Mouse (Mus musculus) intestine, postnatal 0 days (tissue): ENCODE results near the gene Ncdn. TPM values are rescaled to one million over a fixed set of nuclear protein-coding genes. Genes with fewer than 3 reads are reported as not detected.

ENCODE experiments used
- ATAC-seq: fragments of 200-750 bp; cut with Nextera tagmentation; 2 replicates; pipeline ENCODE4 v1.8.0; 2017; ENCODE audit warnings: mild to moderate bottlenecking, moderate TSS enrichment, moderate library complexity
- H3K27ac ChIP-seq: fragments of 300-500 bp; sonication (generic); 2 replicates; pipeline ENCODE4 v1.5.1; 2014; ENCODE audit warnings: mild to moderate bottlenecking, low read depth, low read length, moderate library complexity
- H3K27me3 ChIP-seq: fragments of 300-500 bp; sonication (generic); replicated peaks from 2 replicates; pipeline ENCODE4 v1.6.1; 2014; ENCODE audit warnings: low read length, mixed read lengths; ENCODE audit not compliant: control insufficient read depth, insufficient read depth
- H3K36me3 ChIP-seq: fragments of 300-500 bp; sonication (generic); 2 replicates; pipeline ENCODE4 v1.6.1; 2014; ENCODE audit warnings: mild to moderate bottlenecking, moderate library complexity; ENCODE audit not compliant: control insufficient read depth, insufficient read depth
- H3K4me1 ChIP-seq: fragments of 300-500 bp; sonication (generic); replicated peaks from 2 replicates; pipeline ENCODE4 v1.6.1; 2014; ENCODE audit warnings: antibody characterized with exemption, low read length, mixed read lengths; ENCODE audit not compliant: control insufficient read depth, insufficient read depth
- H3K4me2 ChIP-seq: fragments of 300-500 bp; sonication (generic); replicated peaks from 2 replicates; pipeline ENCODE4 v1.6.1; 2014; ENCODE audit warnings: low read depth, mild to moderate bottlenecking, moderate library complexity
- H3K4me3 ChIP-seq: fragments of 300-500 bp; sonication (generic); 2 replicates; pipeline ENCODE4 v1.5.1; 2014; ENCODE audit warnings: low read depth, low read length
- H3K9ac ChIP-seq: fragments of 300-500 bp; sonication (generic); 2 replicates; pipeline ENCODE4 v1.6.1; 2014; ENCODE audit warnings: mild to moderate bottlenecking, low read depth, low read length
- H3K9me3 ChIP-seq: fragments of 300-500 bp; sonication (generic); 2 replicates; pipeline ENCODE4 v1.6.1; 2016; ENCODE audit warnings: mixed run types; ENCODE audit not compliant: control insufficient read depth
- CTCF ChIP-seq: sonication (generic); IDR thresholded peaks from 2 replicates; pipeline ENCODE4 v1.5.1; 2016; ENCODE audit warnings: low read depth, mild to moderate bottlenecking, control low read depth, antibody characterized with exemption, moderate library complexity
- WGBS: fragments of 180-500 bp; shearing (Covaris S2); extraction: QIAGEN DNeasy Blood & Tissue Kit; methylation state at CpG from one replicate; pipeline ENCODE4 v1.1.7; 2014; 5-methylcytosine and 5-hydroxymethylcytosine counted together
- polyA plus RNA-seq: library from polyadenylated mRNA; unstranded; fragments of >200 nt; fragmentation: Nextera tagmentation; extraction: Ambion mirVana; gene quantifications from 2 replicates; pipeline ENCODE4 v1.2.1, GENCODE M21; 2015

The Ncdn gene
- polyA plus RNA-seq: 13.5 and 14.0 TPM in 2 replicates

- peak; percentile 95 for ATAC-seq
These were observed at the start of gene Ncdn, which contains the start of gene AU040320 for GRCm38 (mm10) chr4:126753268-126754230. Gene Ncdn (minus strand): TSS chr4:126753438. Gene AU040320 (plus strand): TSS chr4:126753544.

GRCm38 (mm10) chr4:126802174-126802573, 48.9 kb upstream of the Ncdn start:
- Histone ChIP-seq H3K4me1 (no peaks in the 10 kb centered on the region), H3K9ac (no peak overlapping the region), H3K27me3 (no peaks in the 10 kb centered on the region), H3K27ac (no peak overlapping the region), H3K9me3 (no peaks in the 10 kb centered on the region), H3K36me3 (peaks cover 4% of the 10 kb centered on the region; the same call in 1 of the 2 replicates), H3K4me3 (no peak overlapping the region), H3K4me2 (no peak overlapping the region)
- ATAC-seq: no peak
- no peak for TF ChIP-seq CTCF
- 94% methylated on average over 8 of the region's 8 CpGs for WGBS

More at GRCm38 (mm10) chr4:126753268-126754230, at the start of gene Ncdn, which contains the start of gene AU040320:
- peaks cover 21% of the 10 kb centered on the region for H3K36me3 ChIP-seq
- H3K4me3 ChIP-seq: peak within 1 kb of the TSS; percentile 81
- no peaks in the 10 kb centered on the region for H3K27me3 ChIP-seq
- peaks cover 5% of the 10 kb centered on the region; the same call in 1 of the 2 replicates for H3K4me1 ChIP-seq
- peak within 1 kb of the TSS; percentile 90 for H3K27ac ChIP-seq
- no peaks in the 10 kb centered on the region for H3K9me3 ChIP-seq
- WGBS: under 1% methylated on average over 69 of the region's 71 CpGs
- H3K4me2 ChIP-seq: peak within 1 kb of the TSS; percentile 98
- no peak; the same call in 1 of the 2 replicates for TF ChIP-seq CTCF
- H3K9ac ChIP-seq: peak within 1 kb of the TSS; percentile 83

GRCm38 (mm10) chr4:126792341-126793102, 39.3 kb upstream of the Ncdn start:
- Histone ChIP-seq H3K36me3 (peaks cover 27% of the 10 kb centered on the region), H3K9ac (no peak overlapping the region), H3K27ac (no peak overlapping the region), H3K4me1 (no peaks in the 10 kb centered on the region), H3K4me2 (no peak overlapping the region), H3K9me3 (no peaks in the 10 kb centered on the region), H3K4me3 (no peak overlapping the region), H3K27me3 (no peaks in the 10 kb centered on the region)
- ATAC-seq: no peak
- no peak for TF ChIP-seq CTCF
- 92% methylated on average over 7 of the region's 7 CpGs for WGBS

- Histone ChIP-seq H3K4me2 (no peak overlapping the region), H3K4me1 (no peaks in the 10 kb centered on the region; the same call in 1 of the 2 replicates), H3K9me3 (no peaks in the 10 kb centered on the region), H3K36me3 (no peaks in the 10 kb centered on the region; the same call in 1 of the 2 replicates), H3K27ac (no peak overlapping the region), H3K9ac (no peak overlapping the region), H3K27me3 (no peaks in the 10 kb centered on the region), H3K4me3 (no peak overlapping the region)
- 65% methylated on average over 8 of the region's 8 CpGs for WGBS
- no peak for TF ChIP-seq CTCF
- no peak for ATAC-seq
These were observed 29.8 kb upstream of the Ncdn start for GRCm38 (mm10) chr4:126782996-126783395.

GRCm38 (mm10) chr4:126782512-126782911, 29.3 kb upstream of the Ncdn start:
- no peaks in the 10 kb centered on the region; the same call in 1 of the 2 replicates for H3K4me1 ChIP-seq
- H3K9me3 ChIP-seq: no peaks in the 10 kb centered on the region
- no peak for ATAC-seq
- TF ChIP-seq CTCF: no peak
- no peak overlapping the region for H3K27ac ChIP-seq
- H3K36me3 ChIP-seq: no peaks in the 10 kb centered on the region; the same call in 1 of the 2 replicates
- no peak overlapping the region for H3K4me3 ChIP-seq
- 89% methylated on average over 8 of the region's 8 CpGs for WGBS
- no peaks in the 10 kb centered on the region for H3K27me3 ChIP-seq
- no peak overlapping the region for H3K9ac ChIP-seq
- H3K4me2 ChIP-seq: no peak overlapping the region

GRCm38 (mm10) chr4:126781871-126782270, 28.6 kb upstream of the Ncdn start:
- ATAC-seq: no peak
- whole genome bisulfite sequencing: 72% methylated on average over 3 of the region's 3 CpGs
- TF ChIP-seq CTCF: no peak

More at GRCm38 (mm10) chr4:126781871-126782270, 28.6 kb upstream of the Ncdn start:
- Histone ChIP-seq H3K4me1 (no peaks in the 10 kb centered on the region; the same call in 1 of the 2 replicates), H3K9ac (no peak overlapping the region), H3K9me3 (no peaks in the 10 kb centered on the region), H3K4me3 (no peak overlapping the region), H3K36me3 (no peaks in the 10 kb centered on the region; the same call in 1 of the 2 replicates), H3K27me3 (no peaks in the 10 kb centered on the region), H3K27ac (no peak overlapping the region), H3K4me2 (no peak overlapping the region)
